Mouse (Mus musculus) megakaryocyte, embryonic 14.5 days (primary cell): ENCODE measurements around the gene Blvrb.

ENCODE experiments used
- FLI1 ChIP-seq: IDR thresholded peaks from 2 replicates; pipeline ENCODE4 v1.6.1; 2012; ENCODE audit warnings: low read length, inconsistent platforms, mixed read lengths
- GATA1 ChIP-seq: IDR thresholded peaks from 3 replicates; pipeline ENCODE4 v1.6.1; 2012; ENCODE audit warnings: mixed read lengths, low read length, inconsistent platforms, borderline replicate concordance

DNA sequence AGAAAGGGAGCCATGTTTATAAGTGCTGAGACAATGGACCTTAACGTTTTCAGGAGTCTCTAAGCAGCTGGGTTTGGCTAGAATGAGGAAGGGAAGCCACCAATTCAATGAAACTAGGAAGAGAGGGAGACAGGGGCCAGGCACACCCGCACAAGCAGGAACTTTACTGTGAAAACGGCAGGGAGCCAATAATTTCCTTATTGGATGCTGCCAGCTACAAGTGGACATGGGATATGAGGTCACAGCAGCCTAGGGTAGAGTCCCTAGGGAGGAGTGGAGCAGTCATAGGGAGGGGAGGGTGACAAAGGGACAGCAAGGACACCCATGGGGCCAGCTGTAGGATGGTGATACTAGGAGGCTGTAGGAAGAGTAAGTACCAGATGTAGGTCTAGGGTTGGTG is 45.2 kb downstream of the Blvrb start:
- TF ChIP-seq GATA1 (no peak), FLI1 (no peak)
